Mouse (Mus musculus) liver, postnatal 0 days (tissue): Measurements from ENCODE around the gene Stard13.

Experiments
- CTCF ChIP-seq: sonication (generic); IDR thresholded peaks from 2 replicates; pipeline ENCODE4 v1.5.1; 2016; ENCODE audit warnings: antibody characterized with exemption, low read depth
- EP300 ChIP-seq: IDR thresholded peaks from 2 replicates; pipeline ENCODE4 v1.6.1; 2016; ENCODE audit warnings: antibody characterized with exemption, low read depth, mild to moderate bottlenecking

- no peak for TF ChIP-seq EP300
- no peak for TF ChIP-seq CTCF
Measured at GRCm38 (mm10) chr5:151251656-151252055, 18.0 kb upstream of the Stard13 start.
